Mouse (Mus musculus): ENCODE measurements around the gene S100a2.

Gene S100a2

DNA sequence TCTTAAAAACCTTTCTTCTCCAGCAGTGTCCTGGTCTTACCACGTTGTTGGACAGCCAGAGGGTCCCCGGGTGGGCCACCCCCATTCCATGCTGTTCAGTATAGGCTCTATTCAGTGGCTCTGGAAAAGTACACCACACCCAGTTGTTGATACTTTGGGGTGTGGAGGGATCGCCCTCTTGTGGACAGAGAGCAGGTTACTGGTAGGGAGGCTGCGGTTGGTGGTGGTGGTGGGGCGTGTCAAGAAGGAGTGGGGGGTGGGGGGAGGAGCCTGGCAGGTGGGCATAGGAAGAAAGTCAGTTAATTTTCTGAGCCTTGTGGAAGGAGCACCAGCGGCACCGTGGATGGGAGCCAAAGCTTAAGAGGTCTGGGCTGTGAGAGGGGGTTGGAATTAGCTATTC, 25.4 kb downstream of the S100a2 start:
- peak; percentile 37 for DNase-seq (ENCODE audit: low read depth, low spot score)

- no peak for DNase-seq (ENCODE audit: low read depth, low spot score)
Observed at GRCm38 (mm10) chr3:90615911-90616310, 25.9 kb downstream of the S100a2 start.

GRCm38 (mm10) chr3:90617586-90617985, 27.5 kb downstream of the S100a2 start:
- DNase-seq (ENCODE audit: low read depth, low spot score) = no peak

- DNase-seq (ENCODE audit: low read depth, low spot score) = no peak
Observed at GRCm38 (mm10) chr3:90621552-90621951, 31.5 kb downstream of the S100a2 start.

DNA sequence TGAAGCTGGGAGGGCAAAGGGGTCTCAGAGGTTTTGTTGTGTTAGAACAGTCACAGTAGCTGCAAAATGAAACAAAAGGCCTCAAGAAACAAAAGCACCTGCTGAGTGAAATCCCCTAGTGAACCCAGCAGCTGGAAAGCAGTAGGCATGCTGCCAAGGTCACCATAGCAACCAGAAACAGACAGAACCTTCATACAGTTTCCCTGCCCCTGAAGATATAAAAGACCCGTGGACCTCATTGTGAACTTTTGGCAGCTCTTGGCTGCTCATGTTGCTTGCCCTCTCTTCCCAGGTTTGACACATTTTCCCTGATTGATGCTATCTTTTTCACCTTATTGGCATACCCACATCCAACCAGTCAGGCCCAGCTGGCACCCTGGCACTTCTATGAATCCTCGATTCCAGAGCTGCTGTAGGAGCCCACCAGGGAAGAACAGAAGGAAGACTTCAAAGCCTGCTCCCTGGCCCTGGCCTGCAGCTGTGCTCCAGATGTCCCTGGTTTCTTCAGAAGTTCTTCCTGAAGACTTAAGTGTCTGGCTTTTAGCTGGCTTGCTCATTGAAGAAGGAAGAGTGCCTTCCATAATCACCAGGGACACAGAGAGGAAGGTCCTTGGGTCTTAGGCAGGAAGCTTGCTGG, 33.5 kb downstream of the S100a2 start:
- no peak for DNase-seq (ENCODE audit: low read depth, low spot score)

DNA sequence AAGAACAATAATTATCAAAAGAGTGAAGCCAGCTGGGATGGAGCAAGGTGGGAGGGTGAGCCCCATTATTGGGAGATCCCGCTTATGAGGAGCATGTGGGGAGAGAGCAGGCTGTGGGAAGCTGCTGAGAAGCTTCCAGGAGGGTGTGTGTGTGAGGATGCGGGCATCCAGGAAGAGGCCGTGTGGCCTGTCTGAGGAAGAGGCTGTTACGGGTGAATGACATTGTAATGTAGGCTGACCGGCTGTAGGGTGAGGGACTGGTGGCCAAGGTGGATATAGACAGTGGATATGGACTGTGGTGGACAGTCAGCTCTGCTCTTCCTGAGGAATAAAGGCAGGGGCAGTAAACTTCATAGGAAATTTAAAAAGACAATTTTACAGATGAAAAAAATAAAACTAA, 35.4 kb downstream of the S100a2 start:
- DNase-seq (ENCODE audit: low read depth, low spot score) = no peak

- no peak for DNase-seq (ENCODE audit: low read depth, low spot score)
Observed at GRCm38 (mm10) chr3:90626266-90627021, 36.4 kb downstream of the S100a2 start.

GRCm38 (mm10) chr3:90627366-90627765, 37.3 kb downstream of the S100a2 start:
- DNase-seq (ENCODE audit: low read depth, low spot score) = no peak

- no peak for DNase-seq (ENCODE audit: low read depth, low spot score)
Observed at GRCm38 (mm10) chr3:90627807-90628206, 37.8 kb downstream of the S100a2 start.

DNA sequence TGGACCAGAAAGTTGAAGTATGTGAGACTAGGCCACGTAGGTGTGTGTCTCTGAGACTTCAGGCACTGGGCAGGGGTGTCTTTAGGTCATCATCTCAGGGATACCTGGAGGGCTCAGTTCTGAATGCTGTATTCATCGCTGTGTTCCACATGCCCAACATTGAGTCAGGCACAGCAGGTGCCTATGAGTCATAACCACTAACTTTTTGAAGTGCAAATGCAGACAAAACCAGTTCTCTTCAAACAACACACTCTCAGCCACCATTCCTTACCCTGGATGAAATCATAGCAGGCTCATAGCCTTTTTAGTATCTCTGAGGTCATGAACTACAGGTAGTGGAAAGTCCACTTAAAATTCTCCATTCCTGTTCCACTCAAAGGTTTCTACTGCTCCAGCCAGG, 39.3 kb downstream of the S100a2 start:
- no peak for DNase-seq (ENCODE audit: low read depth, low spot score)

GRCm38 (mm10) chr3:90631984-90632383, 41.9 kb downstream of the S100a2 start:
- no peak for DNase-seq (ENCODE audit: low read depth, low spot score)

GRCm38 (mm10) chr3:90638511-90639275, 48.6 kb downstream of the S100a2 start:
- no peak for DNase-seq (ENCODE audit: low read depth, low spot score)

GRCm38 (mm10) chr3:90639511-90640154, 49.6 kb downstream of the S100a2 start:
- DNase-seq (ENCODE audit: low read depth, low spot score) = no peak

- no peak for DNase-seq (ENCODE audit: low read depth, low spot score)
Observed at GRCm38 (mm10) chr3:90640981-90641380, 50.9 kb downstream of the S100a2 start.
